In genomic region chr12:117296792-117297191, GRCm38 (mm10) we compare ENCODE assay signal across 27 mouse cellular contexts.
"Had no signal": no experiment of that assay in that cellular context is flagged by ENCODE, and none has a peak within 500 bp of the region (broad histone marks: within the 10 kb centered on the region; RNA-seq: fewer than 3 reads in every experiment).

No protein-coding gene starts in this region.

- H3K4me3 ChIP-seq: heart, embryonic 13.5 days; heart, embryonic 15.5 days; intestine, embryonic 15.5 days; layer of hippocampus, adult 2 months; left cerebral cortex, adult 2 months; limb, embryonic 10.5 days; limb, embryonic 12.5 days; liver, embryonic 13.5 days; liver, embryonic 15.5 days had no signal

- H3K9ac ChIP-seq: heart, embryonic 13.5 days; heart, embryonic 15.5 days; hindbrain, embryonic 14.5 days; intestine, embryonic 15.5 days; limb, embryonic 12.5 days; liver, embryonic 13.5 days; liver, embryonic 15.5 days; liver, postnatal 0 days had no signal

- H3K36me3 ChIP-seq: heart, embryonic 13.5 days; heart, embryonic 15.5 days; intestine, embryonic 15.5 days; limb, embryonic 10.5 days; limb, embryonic 12.5 days; liver, embryonic 13.5 days; liver, embryonic 15.5 days had no signal

- H3K4me1 ChIP-seq: heart, embryonic 15.5 days; intestine, embryonic 15.5 days; limb, embryonic 10.5 days; limb, embryonic 12.5 days; liver, embryonic 13.5 days; liver, embryonic 15.5 days had no signal

- H3K27ac ChIP-seq: heart, embryonic 13.5 days; heart, embryonic 15.5 days; hindbrain, embryonic 14.5 days; intestine, embryonic 15.5 days; kidney, postnatal 0 days; layer of hippocampus, adult 2 months; left cerebral cortex, adult 2 months; limb, embryonic 10.5 days; limb, embryonic 12.5 days; liver, embryonic 13.5 days; liver, embryonic 15.5 days had no signal

- DNase-seq: gastrocnemius, postnatal 14 days; gastrocnemius, postnatal 36 days; heart, adult 11 months; heart, postnatal 14 days; heart, postnatal 36 days; kidney, adult 18-20 months; kidney, adult 8-10 months; kidney, postnatal 14 days; kidney, postnatal 4 days; liver; liver, embryonic 13.5 days; liver, postnatal 0 days had no signal

- H3K27me3 ChIP-seq: heart, embryonic 13.5 days; heart, embryonic 15.5 days; intestine, embryonic 15.5 days; limb, embryonic 12.5 days; liver, embryonic 13.5 days; liver, embryonic 15.5 days had no signal

- H3K4me2 ChIP-seq: heart, embryonic 11.5 days; heart, embryonic 13.5 days; heart, embryonic 15.5 days; hindbrain, embryonic 14.5 days; intestine, embryonic 15.5 days; limb, embryonic 12.5 days; liver, embryonic 11.5 days; liver, embryonic 13.5 days; liver, embryonic 15.5 days had no signal

- H3K9me3 ChIP-seq: heart, embryonic 13.5 days; heart, embryonic 15.5 days; intestine, embryonic 15.5 days; limb, embryonic 10.5 days; limb, embryonic 12.5 days; liver, embryonic 13.5 days; liver, embryonic 15.5 days had no signal

- ATAC-seq: hindbrain, embryonic 16.5 days; inflammation-experienced regulatory T-cells, adult 6 months; intestine, embryonic 15.5 days; intestine, postnatal 0 days; liver, postnatal 0 days had no signal
